ENCODE assay signal across 8 mouse cellular contexts in the genomic region with DNA sequence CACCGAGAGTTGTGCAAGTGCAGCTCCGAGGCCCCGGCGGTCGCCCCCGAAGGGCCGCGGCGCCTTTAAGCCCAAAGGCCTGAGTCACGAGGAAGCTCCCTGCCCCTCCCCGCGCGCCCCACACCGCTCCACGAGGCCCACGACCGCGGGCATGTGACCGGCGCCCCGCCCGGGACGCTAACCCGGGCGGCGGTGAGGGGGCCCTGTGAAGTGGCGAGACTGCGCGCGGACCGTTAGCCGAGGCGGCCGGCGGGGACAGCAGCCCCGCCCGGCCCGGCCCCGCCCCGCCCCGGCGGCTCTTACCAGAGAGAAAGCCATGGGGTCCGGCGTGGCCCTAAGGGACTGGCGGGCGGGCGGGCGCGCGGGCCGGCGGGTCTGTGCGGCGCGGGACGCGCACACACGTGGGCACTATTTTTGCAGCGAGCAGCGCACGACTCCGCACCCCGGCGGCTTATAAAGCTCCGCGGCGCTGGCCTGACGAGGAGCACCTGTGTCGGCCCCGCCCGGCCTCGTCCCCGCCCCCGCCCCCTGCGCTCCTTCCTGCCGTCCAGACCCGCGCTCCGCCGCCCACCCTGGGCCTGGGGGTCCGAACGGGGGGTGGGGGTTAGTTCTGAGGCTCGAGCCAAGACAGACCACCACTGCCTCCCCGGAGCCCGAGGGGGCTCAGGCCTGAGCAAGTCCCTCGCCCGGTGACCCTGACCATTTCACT. TPM values are rescaled to one million over a fixed set of nuclear protein-coding genes. Genes with fewer than 3 reads are reported as not detected.
A peak's percentile ranks its signal among the peaks of the same experiment; 100 is the strongest.
DNase-seq lines count a peak whose midpoint lies in the region; ATAC-seq and TF ChIP-seq lines count a peak whose summit lies in the region.

No protein-coding gene starts in this region.

- TF ChIP-seq CTCF in E14TG2a.4 (conservative IDR thresholded peaks at IDR 0.05; ENCODE audit: low read length): no peak

- peak overlapping the region; percentile 88 for H3K4me2 ChIP-seq in forebrain, embryonic 14.5 days (ENCODE audit: low read length)
- H3K4me2 ChIP-seq in neural tube, embryonic 15.5 days: peak overlapping the region; percentile 81

- H3K36me3 ChIP-seq in E14TG2a.4 (ENCODE audit: insufficient read depth, low read length): no peaks in the 10 kb centered on the region
- no peaks in the 10 kb centered on the region for H3K36me3 ChIP-seq in forebrain, embryonic 14.5 days (ENCODE audit: control insufficient read depth, insufficient read depth, low read length)
- no peaks in the 10 kb centered on the region for H3K36me3 ChIP-seq in neural tube, embryonic 15.5 days

- H3K9me3 ChIP-seq in E14TG2a.4 (ENCODE audit: low read length): no peaks in the 10 kb centered on the region
- H3K9me3 ChIP-seq in forebrain, embryonic 14.5 days (replicated peaks; ENCODE audit: control insufficient read depth, low read length): no peaks in the 10 kb centered on the region
- no peaks in the 10 kb centered on the region for H3K9me3 ChIP-seq in neural tube, embryonic 15.5 days (replicated peaks)

- peak overlapping the region; percentile 58 for H3K9ac ChIP-seq in forebrain, embryonic 14.5 days (ENCODE audit: low read length)
- H3K9ac ChIP-seq in neural tube, embryonic 15.5 days (replicated peaks): peak overlapping the region; percentile 44

- DNase-seq in brain, adult 2 months (ENCODE audit: low read depth, low spot score): peak; percentile 75
- DNase-seq in forebrain, embryonic 14.5 days (ENCODE audit: low spot score): peak; percentile 25
- peak; percentile 48 to 58 for DNase-seq in heart, postnatal 14 days
- DNase-seq in kidney, postnatal 36 days: peak; percentile 55 to 72
- DNase-seq in lung, adult 18-20 months: peak; percentile 42 to 50

- 3% methylated on average over 54 of the region's 87 CpGs for WGBS in forebrain, embryonic 14.5 days
- 1% methylated on average over 70 of the region's 87 CpGs for WGBS in neural tube, embryonic 15.5 days

- H3K4me3 ChIP-seq in E14TG2a.4 (replicated peaks; ENCODE audit: low read length): peak overlapping the region; percentile 73
- H3K4me3 ChIP-seq in forebrain, embryonic 14.5 days (ENCODE audit: low read depth, low read length): peak overlapping the region; percentile 51
- peak overlapping the region; percentile 60 for H3K4me3 ChIP-seq in neural tube, embryonic 15.5 days (replicated peaks)

- H3K27me3 ChIP-seq in E14TG2a.4 (ENCODE audit: insufficient read depth, low read length): peaks cover 71% of the 10 kb centered on the region
- peaks cover 64% of the 10 kb centered on the region for H3K27me3 ChIP-seq in forebrain, embryonic 14.5 days (replicated peaks; ENCODE audit: control insufficient read depth, insufficient read depth, low read length)
- peaks cover 52% of the 10 kb centered on the region for H3K27me3 ChIP-seq in neural tube, embryonic 15.5 days (replicated peaks)

- H3K27ac ChIP-seq in forebrain, embryonic 14.5 days (ENCODE audit: low read depth, low read length): no peak overlapping the region
- no peak overlapping the region for H3K27ac ChIP-seq in neural tube, embryonic 15.5 days (replicated peaks)

- intact Hi-C loops in heart, postnatal 14 days (cut with DNase I): loop anchor here (10.0 kb wide), 2 partner anchors 130 to 290 kb away; no protein-coding TSS in a partner anchor

- H3K4me1 ChIP-seq in E14TG2a.4 (replicated peaks; ENCODE audit: low read depth, low read length): peaks cover 26% of the 10 kb centered on the region
- peaks cover 8% of the 10 kb centered on the region for H3K4me1 ChIP-seq in forebrain, embryonic 14.5 days (ENCODE audit: control insufficient read depth, insufficient read depth, low read length)
- H3K4me1 ChIP-seq in neural tube, embryonic 15.5 days: peaks cover 31% of the 10 kb centered on the region

- ATAC-seq in forebrain, embryonic 14.5 days: peak; percentile 50
- peak; percentile 70 for ATAC-seq in neural tube, embryonic 15.5 days (ENCODE audit: low FRiP score)
- ATAC-seq in erythroid progenitor cell, adult 5-6 weeks (replicated peaks; ENCODE audit: low FRiP score, poor library complexity, severe bottlenecking): no peak

RNA-seq across cellular contexts. Expression of gene Cpeb1, which starts 0.8 kb away (rescaled TPM):
- polyA plus RNA-seq in forebrain, embryonic 14.5 days (2014; fragmentation: Nextera tagmentation; extraction: Ambion mirVana): 1.1 and 2.7 TPM in 2 replicates
- 1 to 10 TPM; 7.0 to 8.4 TPM for total RNA-seq in heart, postnatal 14 days (2021)
- polyA plus RNA-seq in neural tube, embryonic 15.5 days (2015; fragmentation: Nextera tagmentation; extraction: Ambion mirVana): 7.3 and 9.6 TPM in 2 replicates
- 1.4 TPM in 1 of 2 replicates, not detected in the other for total RNA-seq in erythroid progenitor cell, adult 5-6 weeks (2015; ENCODE audit: low replicate concordance)
- not detected in 2 replicates for total RNA-seq in erythroid progenitor cell, adult 5-6 weeks (2017; ENCODE audit: low replicate concordance)

RNA-seq across cellular contexts. Expression of gene Ap3b2, which starts 39.2 kb away (rescaled TPM):
- polyA plus RNA-seq in forebrain, embryonic 14.5 days (2014; fragmentation: Nextera tagmentation; extraction: Ambion mirVana): 82.3 and 105 TPM in 2 replicates
- not detected for total RNA-seq in heart, postnatal 14 days (2021)
- polyA plus RNA-seq in neural tube, embryonic 15.5 days (2015; fragmentation: Nextera tagmentation; extraction: Ambion mirVana): 118 and 147 TPM in 2 replicates
- total RNA-seq in erythroid progenitor cell, adult 5-6 weeks (2015; ENCODE audit: low replicate concordance): not detected in 2 replicates
- total RNA-seq in erythroid progenitor cell, adult 5-6 weeks (2017; ENCODE audit: low replicate concordance): not detected in 2 replicates

RNA-seq across cellular contexts. Expression of gene BC048679, which starts 43.6 kb away (rescaled TPM):
- not detected in 2 replicates for polyA plus RNA-seq in forebrain, embryonic 14.5 days (2014; fragmentation: Nextera tagmentation; extraction: Ambion mirVana)
- not detected for total RNA-seq in heart, postnatal 14 days (2021)
- not detected in 2 replicates for polyA plus RNA-seq in neural tube, embryonic 15.5 days (2015; fragmentation: Nextera tagmentation; extraction: Ambion mirVana)
- not detected in 2 replicates for total RNA-seq in erythroid progenitor cell, adult 5-6 weeks (2015; ENCODE audit: low replicate concordance)
- not detected in 2 replicates for total RNA-seq in erythroid progenitor cell, adult 5-6 weeks (2017; ENCODE audit: low replicate concordance)

Comparison
In these comparisons a context has a peak if more than half of its experiments do, and no peak if none do; other contexts are left out.
1. DNase-seq: peak in every context shown above with its lines; median percentile 75 in brain, adult 2 months; 64 in kidney, postnatal 36 days; 53 in heart, postnatal 14 days; 46 in lung, adult 18-20 months; 25 in forebrain, embryonic 14.5 days.